Mouse (Mus musculus) WW6 (cell line): ENCODE measurements around the gene Gm20425.
"Not testable (repeated sequence)": the region's sequence is repeated elsewhere in the genome, so short reads cannot be mapped to it uniquely, and the experiment has no call there.

ENCODE experiments used
- DNase-seq: peaks from one replicate; pipeline ENCODE4 v3.0.0-alpha.2; 2013; ENCODE audit warnings: low read depth, low spot score

Gene Gm20425

DNA sequence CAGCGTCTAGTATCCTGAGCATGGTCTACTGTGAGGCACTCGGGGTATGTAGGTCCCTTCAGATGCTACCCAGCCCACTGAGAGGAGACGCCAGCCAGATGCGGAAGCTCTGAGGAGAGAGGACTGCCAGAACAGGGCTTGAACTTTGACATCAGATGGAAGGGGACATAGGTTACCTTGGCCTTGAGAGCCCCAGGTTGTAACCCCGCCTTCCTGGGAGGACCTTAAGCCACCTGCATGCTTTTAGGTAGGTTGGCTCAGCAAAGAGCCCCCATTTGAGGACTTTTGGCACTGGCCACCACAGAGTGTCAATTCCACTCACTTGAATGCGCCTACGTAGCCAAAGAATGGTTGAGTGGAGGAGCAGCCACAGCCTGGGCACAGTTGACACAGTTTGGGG, 5.4 kb downstream of the Gm20425 start:
- no peak for DNase-seq

DNA sequence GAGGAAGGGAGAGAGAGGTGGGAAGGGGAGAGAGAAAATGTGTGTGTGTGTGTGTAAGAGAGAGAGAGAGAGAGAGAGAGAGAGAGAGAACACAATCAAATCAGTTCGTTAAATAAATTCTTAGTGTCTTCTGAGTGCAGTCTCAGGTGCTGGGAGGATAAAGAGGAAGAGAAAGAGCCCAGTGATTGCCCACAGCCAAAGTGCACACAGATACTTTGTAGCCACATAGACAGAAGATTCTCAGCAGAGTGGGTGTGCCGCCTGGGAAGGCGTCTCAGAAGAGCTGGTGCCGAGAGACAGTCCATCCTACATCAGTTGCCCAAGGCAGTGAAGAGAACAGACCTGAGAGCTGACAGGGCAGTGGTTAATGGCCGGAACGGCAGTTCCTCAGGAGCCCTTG, 15.8 kb downstream of the Gm20425 start:
- DNase-seq, result no peak

DNA sequence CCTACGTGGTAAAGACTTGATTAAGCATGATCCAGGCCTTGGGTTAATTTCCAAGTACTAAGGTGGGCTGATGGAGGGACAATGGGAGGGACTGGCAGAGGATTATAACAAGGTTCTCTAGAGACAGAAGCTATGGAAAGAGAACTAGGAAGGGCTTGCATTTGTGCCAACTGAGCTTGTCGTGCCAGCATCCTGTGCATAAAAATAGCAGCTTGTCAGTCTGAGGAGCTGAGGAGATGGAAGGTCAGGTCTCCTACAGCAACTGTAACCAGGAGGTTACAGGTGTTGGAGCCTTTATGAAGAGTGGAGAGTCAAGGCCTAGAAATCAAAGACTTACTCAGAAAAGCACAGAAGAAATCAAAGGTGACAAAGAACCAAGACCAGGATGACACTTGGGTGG, 16.5 kb downstream of the Gm20425 start:
- no peak for DNase-seq

DNA sequence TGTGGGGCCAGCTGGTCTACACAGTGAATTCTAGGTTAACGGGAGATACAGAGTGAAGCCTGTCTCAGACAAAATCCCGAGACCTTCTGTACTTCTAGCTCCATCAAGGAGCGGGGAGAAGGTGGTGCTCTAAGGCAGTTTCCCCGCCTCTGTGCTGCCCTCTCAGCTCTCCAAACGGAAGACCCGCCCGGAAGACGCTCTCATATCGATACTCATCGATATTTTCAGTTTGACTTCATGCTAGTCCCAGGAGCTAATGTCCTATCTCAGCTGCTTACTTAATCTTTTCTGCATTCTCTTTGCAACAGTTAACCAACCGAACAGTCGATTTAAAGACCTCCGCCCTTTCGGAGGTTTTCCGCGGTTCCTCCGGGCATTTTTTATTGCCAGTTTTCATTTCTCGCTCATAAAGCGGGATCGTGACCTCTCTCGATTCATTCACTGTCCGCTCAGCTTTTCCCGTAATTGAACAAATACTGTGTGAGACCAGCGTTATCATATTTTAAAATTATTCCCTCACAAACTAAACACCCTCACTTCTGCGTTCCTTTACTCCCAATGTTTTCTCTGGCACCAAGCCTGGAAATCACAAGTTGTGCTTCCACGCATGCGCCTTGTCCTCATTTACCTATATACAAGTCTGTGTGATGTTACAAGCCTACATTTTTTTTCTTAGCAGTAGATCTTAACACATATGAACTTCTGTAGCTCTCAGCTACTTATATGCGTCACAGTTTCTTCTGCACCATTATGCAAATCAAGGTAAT, 17.3 kb downstream of the Gm20425 start:
- no peak for DNase-seq

GRCm38 (mm10) chr9:103208802-103209423, 21.2 kb downstream of the Gm20425 start:
- DNase-seq, result no peak

DNA sequence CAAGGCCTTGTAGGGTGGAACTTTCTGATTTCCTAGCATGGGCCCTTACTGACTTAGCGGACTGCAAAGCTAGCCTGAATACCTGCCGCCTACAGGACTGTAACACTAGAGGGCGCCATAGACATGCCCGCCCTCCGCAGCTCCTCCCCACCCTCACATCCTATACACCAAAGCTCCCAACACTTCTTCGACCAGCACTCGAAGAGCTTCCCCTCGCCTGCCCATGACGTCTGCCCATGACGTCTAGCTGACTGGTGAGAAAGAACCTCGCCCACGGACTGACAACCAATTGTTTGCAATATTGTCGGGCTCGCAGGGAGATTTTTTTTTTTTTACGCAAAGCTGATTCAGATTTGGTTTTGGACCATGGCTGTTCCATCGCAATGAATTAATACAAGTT, 22.3 kb downstream of the Gm20425 start:
- peak; percentile 70 for DNase-seq

GRCm38 (mm10) chr9:103205786-103206185, 24.3 kb downstream of the Gm20425 start:
- DNase-seq, result no peak

DNA sequence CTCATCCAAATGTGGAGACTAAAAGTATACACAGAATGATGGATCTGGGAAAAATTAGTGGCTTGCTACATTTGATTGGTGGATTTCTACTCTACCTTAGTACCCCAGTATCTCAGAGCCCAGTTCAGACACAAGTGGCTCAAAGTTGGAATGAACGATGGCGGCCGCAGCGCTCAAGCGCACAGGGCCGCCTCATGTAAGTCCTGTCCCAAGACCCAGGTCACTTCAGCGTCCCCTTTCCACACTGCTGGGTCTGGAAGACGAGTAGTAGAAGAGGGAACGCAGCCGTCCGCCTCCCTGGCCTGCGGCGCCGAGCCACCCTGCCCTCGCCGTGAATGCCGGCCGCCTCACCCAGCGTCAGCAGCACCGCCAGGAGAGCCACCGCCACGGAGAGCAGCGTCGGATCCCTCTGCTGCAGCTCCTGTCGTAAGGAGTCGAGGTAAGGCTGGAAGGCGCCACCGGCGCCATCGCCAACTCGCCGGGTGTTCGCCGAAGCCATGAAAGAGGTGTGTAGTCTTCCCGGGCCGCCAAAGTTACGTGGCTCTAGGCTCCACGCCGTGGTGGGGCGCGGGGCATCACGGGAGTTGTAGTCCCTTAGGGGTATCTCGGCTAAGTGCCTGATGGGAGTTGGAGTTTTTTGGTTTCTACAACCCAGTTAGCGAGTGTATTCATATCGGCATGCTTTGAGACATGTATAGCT, 28.4 kb downstream of the Gm20425 start, which contains the start of gene Srprb:
Gene Srprb (minus strand): TSS at position 577 of the 700 bp plus-strand sequence.
- peak; percentile 79 for DNase-seq

DNA sequence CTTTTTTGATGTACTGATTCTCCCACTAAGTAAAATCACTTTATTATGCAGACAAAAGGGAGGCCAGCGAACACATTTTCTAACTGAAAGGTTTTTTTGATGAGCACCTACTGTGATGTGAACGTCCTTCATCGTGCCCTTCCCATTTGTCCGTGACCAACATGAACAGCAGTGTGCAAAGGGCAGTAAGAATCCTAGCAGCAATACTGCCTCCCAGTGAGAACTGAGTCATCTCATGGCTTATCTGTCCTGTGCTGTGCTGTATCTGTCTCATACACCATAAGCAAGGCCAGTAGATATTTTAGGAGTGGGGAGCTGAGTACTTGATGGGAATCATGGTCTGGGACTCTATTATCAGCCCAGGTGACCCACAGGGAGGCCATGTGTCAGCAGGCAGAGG, 41.7 kb downstream of the Gm20425 start:
- no peak for DNase-seq

- DNase-seq, result no peak
These were observed 43.4 kb downstream of the Gm20425 start for GRCm38 (mm10) chr9:103186747-103187146.

DNA sequence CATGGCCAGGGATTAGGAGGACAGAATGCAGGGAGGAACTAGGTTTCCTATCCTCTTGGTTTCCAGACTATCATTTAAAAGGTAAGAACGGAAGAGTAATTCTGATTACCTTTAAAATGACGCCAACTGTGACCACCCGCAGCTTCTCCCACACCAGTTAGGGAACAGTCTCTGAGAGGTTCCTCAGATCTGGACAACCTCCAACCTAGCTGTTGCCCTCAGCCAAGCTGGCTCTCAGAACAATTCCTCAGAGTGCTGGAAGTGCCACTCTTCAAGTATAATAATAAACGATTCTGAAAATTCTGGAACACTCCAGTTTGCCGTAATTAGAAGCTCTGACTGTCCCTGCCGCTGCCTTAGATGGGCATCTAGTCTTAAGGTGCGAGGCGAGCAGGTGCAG, 44.2 kb downstream of the Gm20425 start:
- DNase-seq, result no peak

- no peak for DNase-seq
These were observed 45.3 kb downstream of the Gm20425 start for GRCm38 (mm10) chr9:103184855-103185254.

DNA sequence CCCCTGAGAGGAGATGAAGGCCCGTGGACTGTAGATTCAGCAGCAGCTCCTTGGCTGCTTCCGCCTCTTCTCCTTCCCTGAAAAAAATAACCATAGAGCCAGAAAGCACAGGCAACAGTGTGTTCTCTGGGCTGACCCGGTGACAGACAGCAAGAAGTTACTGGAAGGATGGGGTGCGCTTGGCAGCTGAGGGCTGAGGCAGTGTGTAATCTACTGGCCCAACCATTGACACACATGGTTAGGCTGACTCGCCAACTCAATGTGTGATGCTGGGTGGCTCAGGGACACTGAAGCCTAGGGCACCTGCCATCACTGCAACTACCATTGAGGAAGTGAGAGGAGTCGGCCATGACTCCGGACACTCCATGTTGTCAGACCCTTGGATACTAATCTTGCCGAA, 48.2 kb downstream of the Gm20425 start:
- no peak for DNase-seq

DNA sequence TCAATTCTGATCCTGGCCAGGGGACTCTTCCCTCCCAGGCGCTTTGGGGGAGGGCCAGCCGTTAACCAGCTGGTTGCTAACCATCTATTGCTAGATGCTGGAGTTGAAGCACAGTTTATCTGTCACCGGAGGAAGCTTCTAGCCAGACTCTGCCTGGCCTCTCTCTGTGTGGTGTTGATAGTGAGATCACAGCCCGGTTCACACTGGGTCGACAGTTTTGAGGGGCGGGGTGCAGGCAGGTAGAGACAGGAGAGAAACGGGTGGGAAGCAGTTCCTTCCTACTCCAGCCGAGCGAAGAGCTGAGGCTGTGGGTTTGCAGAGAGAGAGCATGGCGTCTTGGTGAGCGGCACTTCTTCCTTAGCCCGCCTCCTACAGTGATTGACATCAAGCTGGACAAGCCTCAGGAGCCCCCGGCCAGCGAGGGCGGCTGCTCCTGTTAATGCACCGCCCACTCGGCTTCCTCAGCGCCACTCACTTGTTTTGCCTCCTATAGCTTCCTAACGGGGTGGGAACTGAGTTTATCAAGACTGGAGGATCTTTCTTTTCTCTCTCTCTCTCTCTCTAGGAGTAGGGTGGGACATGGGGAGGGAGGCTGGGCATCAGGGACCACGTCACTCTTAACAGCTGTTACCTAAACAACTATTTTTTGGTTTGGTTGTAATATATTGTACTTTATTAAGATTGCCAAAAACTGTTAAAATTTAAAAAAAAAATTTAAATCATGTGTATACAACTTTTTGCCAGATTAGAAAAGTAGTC, 49.1 kb downstream of the Gm20425 start:
- DNase-seq, result peak; percentile 50

- no peak for DNase-seq
These were observed 49.8 kb downstream of the Gm20425 start for GRCm38 (mm10) chr9:103180303-103180702.

DNA sequence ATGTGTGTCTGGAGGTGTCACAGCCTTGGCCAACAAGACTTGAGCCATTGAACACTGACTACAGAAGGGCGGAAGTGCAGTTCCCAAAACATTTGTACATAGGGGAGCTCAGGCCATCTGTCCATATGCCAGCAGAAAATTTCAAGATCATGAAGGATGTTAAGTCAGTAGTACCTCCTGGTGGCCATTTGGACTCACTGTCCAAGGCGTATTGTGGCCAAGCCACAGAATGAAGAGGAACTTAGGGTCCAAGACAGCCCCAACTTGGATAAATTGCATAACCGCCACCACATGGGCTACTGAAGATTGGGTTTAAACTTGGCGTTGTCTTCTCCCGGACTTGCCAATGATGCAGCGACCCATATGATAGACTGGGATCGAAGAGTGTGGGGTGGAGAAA, 54.4 kb downstream of the Gm20425 start:
- no peak for DNase-seq

DNA sequence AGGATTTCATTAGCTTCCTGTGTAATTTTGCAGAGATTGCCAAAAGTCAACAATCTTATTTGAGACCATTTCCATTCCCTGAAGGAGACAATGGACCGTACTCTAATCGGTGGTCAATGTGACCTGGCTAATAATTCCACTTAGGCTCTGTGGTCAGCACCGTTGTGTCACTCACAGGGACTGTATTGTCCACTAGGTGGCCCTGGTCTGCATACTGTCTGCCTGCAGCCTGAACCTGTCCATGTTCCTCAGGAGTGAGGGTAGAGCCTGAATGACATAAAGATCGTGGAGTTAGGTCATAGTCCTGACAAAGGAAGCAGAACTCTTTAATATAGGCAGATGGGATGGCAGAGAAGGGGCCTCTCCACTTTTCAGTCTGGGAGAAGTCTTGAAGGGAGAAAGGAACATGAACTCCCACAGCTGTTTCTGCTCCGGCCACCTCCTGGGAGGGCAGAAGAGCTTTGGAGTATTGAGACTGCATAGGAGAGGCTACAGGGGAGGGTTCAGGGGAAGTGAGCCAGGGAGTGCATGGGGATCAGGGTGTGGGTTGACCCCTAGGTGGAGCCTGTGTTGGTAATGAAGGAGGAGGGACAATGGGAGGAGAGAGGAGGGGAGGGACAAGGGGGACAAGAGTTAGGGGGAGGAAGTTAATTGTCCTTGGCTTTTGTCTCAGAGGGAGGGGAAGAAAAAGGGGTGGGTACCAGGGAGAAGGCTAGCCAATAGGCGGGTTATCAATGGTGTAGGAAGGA, 55.2 kb downstream of the Gm20425 start:
- peak; percentile 45 for DNase-seq

DNA sequence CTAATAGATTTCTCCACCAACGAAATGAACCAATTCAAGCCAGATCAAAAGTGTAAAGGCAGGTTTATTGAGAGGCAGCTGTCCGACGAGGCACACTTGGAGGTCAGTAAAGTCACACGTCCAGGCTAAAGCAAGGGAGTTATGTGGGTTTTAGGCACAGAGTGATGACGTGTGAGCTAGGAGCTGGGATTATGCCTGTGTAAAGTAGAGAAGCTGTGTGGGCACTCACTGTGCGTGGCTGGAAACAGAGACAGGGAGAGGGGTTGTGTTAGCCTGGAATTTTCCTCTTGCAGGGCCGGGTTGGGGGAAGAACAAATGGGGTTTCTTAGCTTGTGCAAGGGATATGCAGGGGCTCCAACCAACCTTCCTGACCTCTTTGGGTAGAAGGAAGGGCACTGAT, 61.3 kb downstream of the Gm20425 start:
- DNase-seq, result no peak

DNA sequence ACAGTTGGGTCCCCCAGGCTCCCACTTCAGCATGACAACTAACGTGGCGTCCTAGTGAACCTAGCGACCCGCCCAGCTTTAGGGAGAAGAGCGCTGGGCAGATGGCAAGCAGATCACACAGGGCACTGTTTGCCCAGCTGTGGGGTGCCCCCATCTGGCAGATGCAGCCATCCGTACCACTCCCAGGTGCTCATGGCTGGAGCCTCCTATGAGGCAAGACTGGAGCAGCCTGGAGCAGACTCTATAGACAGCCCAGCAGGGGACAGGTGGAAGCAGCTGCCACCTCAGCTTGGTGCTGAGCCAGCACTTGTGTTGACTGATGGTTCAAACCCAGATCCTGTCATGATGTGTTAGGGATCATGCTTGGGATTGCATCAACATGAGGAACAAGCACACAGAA, 62.1 kb downstream of the Gm20425 start:
- DNase-seq, result no peak

GRCm38 (mm10) chr9:103163806-103164205, 66.3 kb downstream of the Gm20425 start:
- DNase-seq, result no peak

DNA sequence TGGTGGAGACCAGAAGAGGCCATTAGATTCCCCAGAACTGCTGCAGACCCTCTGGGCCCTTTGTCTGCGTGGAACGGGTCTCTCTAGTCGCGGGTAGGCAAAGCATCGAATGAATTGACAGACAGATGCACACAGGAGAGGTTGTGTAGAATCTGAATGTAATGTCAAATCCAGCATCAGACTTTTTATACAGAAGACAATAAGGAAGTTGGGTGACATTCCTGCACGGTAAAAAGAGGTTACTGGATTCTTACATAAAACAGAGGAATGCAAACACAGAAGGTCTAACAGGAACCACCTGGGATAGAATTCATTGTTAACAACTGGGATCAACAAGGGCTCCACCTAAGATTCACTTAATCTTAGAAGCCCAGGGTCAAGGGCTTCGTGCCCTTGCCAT, 74.9 kb downstream of the Gm20425 start:
- not testable (repeated sequence) for DNase-seq
